Mouse (Mus musculus): ENCODE data around the gene Cdh9. TPM values are rescaled to one million over a fixed set of nuclear protein-coding genes. Genes with fewer than 3 reads are reported as not detected.

Cdh9 gene
- polyA plus RNA-seq, 1 experiment from 2014 or later: 0.19 TPM

- WGBS: 87% methylated on average over 1 of the region's 1 CpGs
- Histone ChIP-seq H3K4me2 (no peak overlapping the region), H3K4me1 (replicated peaks) (no peaks in the 10 kb centered on the region), H3K9me3 (no peaks in the 10 kb centered on the region), H3K27ac (no peak overlapping the region), H3K27me3 (no peaks in the 10 kb centered on the region), H3K4me3 (replicated peaks) (no peak overlapping the region), H3K9ac (replicated peaks) (no peak overlapping the region), H3K36me3 (no peaks in the 10 kb centered on the region)
- no peak for ATAC-seq (ENCODE audit: insufficient number of reproducible peaks, insufficient read depth, low FRiP score, low TSS enrichment, low read depth)
Observed at GRCm38 (mm10) chr15:16834761-16835160, 106.2 kb downstream of the Cdh9 start.

- no peak for ATAC-seq (ENCODE audit: insufficient number of reproducible peaks, insufficient read depth, low FRiP score, low TSS enrichment, low read depth)
- Histone ChIP-seq H3K9me3 (peaks cover 9% of the 10 kb centered on the region; the same call in 1 of the 2 replicates), H3K27me3 (no peaks in the 10 kb centered on the region), H3K27ac (no peak overlapping the region), H3K4me2 (no peak overlapping the region), H3K36me3 (no peaks in the 10 kb centered on the region), H3K9ac (replicated peaks) (no peak overlapping the region), H3K4me1 (replicated peaks) (no peaks in the 10 kb centered on the region), H3K4me3 (replicated peaks) (no peak overlapping the region)
- WGBS: 80% methylated on average over 3 of the region's 3 CpGs
Observed at GRCm38 (mm10) chr15:16882542-16882941, 154.0 kb downstream of the Cdh9 start.

GRCm38 (mm10) chr15:16896674-16897073 lies 168.1 kb downstream of the Cdh9 start:
- H3K27ac ChIP-seq: no peak overlapping the region
- no peak overlapping the region for H3K9ac ChIP-seq (replicated peaks)
- no peaks in the 10 kb centered on the region for H3K4me1 ChIP-seq (replicated peaks)
- no peaks in the 10 kb centered on the region for H3K36me3 ChIP-seq
- no peaks in the 10 kb centered on the region for H3K27me3 ChIP-seq
- H3K4me3 ChIP-seq (replicated peaks): no peak overlapping the region
- H3K4me2 ChIP-seq: no peak overlapping the region
- WGBS: 88% methylated on average over 1 of the region's 1 CpGs
- H3K9me3 ChIP-seq: no peaks in the 10 kb centered on the region
- ATAC-seq (ENCODE audit: insufficient number of reproducible peaks, insufficient read depth, low FRiP score, low TSS enrichment, low read depth): no peak

Measured in limb, embryonic 12.5 days (tissue).